Mouse (Mus musculus) hindbrain, embryonic 13.5 days (tissue): ENCODE data around the gene Zfp385a. TPM values are rescaled to one million over a fixed set of nuclear protein-coding genes. Genes with fewer than 3 reads are reported as not detected.

Experiments used
- ATAC-seq: fragments of 200-750 bp; cut with Nextera tagmentation; 2 replicates; pipeline ENCODE4 v1.8.0; 2017; ENCODE audit warnings: moderate TSS enrichment; ENCODE audit not compliant: low FRiP score
- H3K27ac ChIP-seq: fragments of 300-500 bp; sonication (generic); 2 replicates; pipeline ENCODE4 v1.5.1; 2015; ENCODE audit warnings: inconsistent platforms, mild to moderate bottlenecking, moderate library complexity
- H3K27me3 ChIP-seq: fragments of 300-500 bp; sonication (generic); 2 replicates; pipeline ENCODE4 v1.6.1; 2015; ENCODE audit warnings: mild to moderate bottlenecking, inconsistent platforms
- H3K36me3 ChIP-seq: fragments of 300-500 bp; sonication (generic); 2 replicates; pipeline ENCODE4 v1.6.1; 2015; ENCODE audit warnings: mild to moderate bottlenecking, inconsistent platforms
- H3K4me1 ChIP-seq: fragments of 300-500 bp; sonication (generic); replicated peaks from 2 replicates; pipeline ENCODE4 v1.6.1; 2015; ENCODE audit warnings: inconsistent platforms
- H3K4me2 ChIP-seq: fragments of 300-500 bp; sonication (generic); 2 replicates; pipeline ENCODE4 v1.6.1; 2015; ENCODE audit warnings: inconsistent platforms, mild to moderate bottlenecking, moderate library complexity
- H3K4me3 ChIP-seq: fragments of 300-500 bp; sonication (generic); 2 replicates; pipeline ENCODE4 v1.5.1; 2015; ENCODE audit warnings: mild to moderate bottlenecking, inconsistent platforms
- H3K9ac ChIP-seq: fragments of 300-500 bp; sonication (generic); 2 replicates; pipeline ENCODE4 v1.6.1; 2015; ENCODE audit warnings: mild to moderate bottlenecking, inconsistent platforms
- H3K9me3 ChIP-seq: fragments of 300-500 bp; sonication (generic); 2 replicates; pipeline ENCODE4 v1.6.1; 2016; ENCODE audit warnings: inconsistent platforms
- WGBS: fragments of 180-500 bp; shearing (Covaris S2); methylation state at CpG from one replicate; pipeline ENCODE4 v1.1.7; 2015; 5-methylcytosine and 5-hydroxymethylcytosine counted together
- polyA plus RNA-seq: library from polyadenylated mRNA; unstranded; fragments of >200 nt; fragmentation: Nextera tagmentation; extraction: Ambion mirVana; gene quantifications from 2 replicates; pipeline ENCODE4 v1.2.1, GENCODE M21; 2015

Zfp385a gene
- polyA plus RNA-seq = 18.6 and 19.9 TPM in 2 replicates

DNA sequence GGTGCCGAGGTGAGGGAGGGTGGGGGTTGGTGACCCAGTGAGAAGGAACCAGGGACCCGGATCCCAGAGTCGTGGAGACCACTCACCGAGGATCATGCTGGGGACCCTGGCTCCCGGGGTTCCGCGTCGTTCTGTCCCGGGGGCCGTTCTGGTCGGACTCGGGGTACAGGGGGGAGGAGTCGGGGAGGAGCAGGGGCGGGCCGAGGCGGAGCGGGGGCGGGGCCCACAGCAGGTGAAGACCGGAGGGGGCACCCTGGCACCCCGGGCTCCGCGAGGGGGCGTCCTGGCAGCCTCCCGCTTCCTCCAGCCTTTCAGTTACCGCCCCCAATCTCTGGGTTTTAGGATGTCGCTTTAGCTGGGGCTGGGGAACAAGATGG lies at the start of gene Zfp385a:
Zfp385a (minus strand) TSS at position 133 of the 377 bp plus-strand sequence.
- Histone ChIP-seq H3K4me3 (peak within 1 kb of the TSS; percentile 61), H3K27me3 (peaks cover 45% of the 10 kb centered on the region), H3K4me2 (peak within 1 kb of the TSS; percentile 80), H3K27ac (no peak within 1 kb of the TSS), H3K9ac (peak within 1 kb of the TSS; percentile 76), H3K9me3 (no peaks in the 10 kb centered on the region), H3K4me1 (peaks cover 52% of the 10 kb centered on the region), H3K36me3 (no peaks in the 10 kb centered on the region)
- under 1% methylated on average over 26 of the region's 26 CpGs for whole genome bisulfite sequencing
- peak; percentile 30 for ATAC-seq

DNA sequence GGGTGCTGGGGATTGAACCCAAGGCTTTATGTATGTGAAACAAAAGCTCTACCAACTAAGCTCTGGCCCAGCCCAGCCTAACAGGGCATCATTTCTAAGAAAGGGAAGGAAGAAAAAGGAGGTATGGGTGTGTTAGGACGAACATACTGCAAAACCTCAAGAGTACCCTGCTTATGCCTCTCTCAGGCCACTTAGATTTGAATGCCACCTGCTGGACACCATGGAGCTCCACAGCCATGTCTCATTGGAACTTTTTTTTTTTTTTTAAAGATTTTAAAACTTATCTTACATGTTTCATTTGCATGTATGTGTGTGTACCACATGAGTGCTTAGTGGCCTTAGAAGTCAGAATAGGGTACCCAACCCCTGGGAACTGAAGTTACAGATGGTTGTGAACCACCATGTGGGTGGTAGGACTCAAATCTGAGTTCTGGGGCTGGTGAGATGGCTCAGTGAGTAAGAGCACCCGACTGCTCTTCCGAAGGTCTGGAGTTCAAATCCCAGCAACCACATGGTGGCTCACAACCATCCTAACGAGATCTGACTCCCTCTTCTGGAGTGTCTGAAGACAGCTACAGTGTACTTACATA lies 48.8 kb upstream of the Zfp385a start:
- Histone ChIP-seq H3K27me3 (no peaks in the 10 kb centered on the region), H3K9ac (no peak overlapping the region), H3K9me3 (no peaks in the 10 kb centered on the region), H3K4me3 (no peak overlapping the region), H3K27ac (no peak overlapping the region), H3K4me1 (no peaks in the 10 kb centered on the region), H3K36me3 (no peaks in the 10 kb centered on the region), H3K4me2 (no peak overlapping the region)
- 60% methylated on average over 4 of the region's 4 CpGs for WGBS
- ATAC-seq = no peak

DNA sequence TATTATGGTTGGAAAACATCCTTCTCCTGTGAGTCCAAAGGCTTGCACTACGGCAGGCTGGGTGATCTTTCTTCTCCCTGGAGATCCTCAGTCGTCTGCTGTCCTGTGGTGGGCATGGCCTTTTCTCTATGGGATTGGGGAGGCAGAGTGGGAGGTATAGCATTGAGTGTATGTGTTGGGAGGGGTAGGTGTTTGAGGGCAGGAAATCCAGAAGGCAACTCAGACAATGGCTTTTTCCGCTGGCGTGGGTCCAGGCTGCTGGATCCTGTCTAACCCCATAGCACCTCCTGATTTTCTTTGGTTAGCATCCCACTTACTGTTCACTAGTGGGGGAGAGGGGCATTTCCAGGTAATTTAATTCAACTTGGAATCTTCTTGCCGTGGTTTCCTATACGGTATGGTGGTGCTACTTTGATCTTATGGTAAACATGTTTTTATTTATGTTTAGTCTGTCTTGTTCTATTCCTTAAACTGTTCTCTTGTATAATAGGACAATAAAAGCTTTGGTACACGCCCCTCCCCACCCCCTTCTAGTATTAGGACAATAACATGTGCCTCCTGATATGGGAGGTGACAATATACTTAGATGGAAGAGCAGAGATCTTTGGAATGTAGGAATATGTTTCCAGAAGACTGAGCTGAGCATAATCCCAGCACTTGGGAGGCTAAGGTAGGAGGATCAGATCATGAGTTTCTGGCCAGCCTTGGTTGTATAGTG lies 44.0 kb upstream of the Zfp385a start:
- Histone ChIP-seq H3K27ac (no peak overlapping the region), H3K36me3 (no peaks in the 10 kb centered on the region), H3K4me2 (no peak overlapping the region), H3K4me1 (0 out of 2 replicates have a peak, but pooled peaks cover 3% of the 10 kb centered on the region), H3K9ac (no peak overlapping the region), H3K27me3 (no peaks in the 10 kb centered on the region), H3K4me3 (no peak overlapping the region), H3K9me3 (no peaks in the 10 kb centered on the region)
- ATAC-seq = no peak
- WGBS = 71% methylated on average over 7 of the region's 7 CpGs

DNA sequence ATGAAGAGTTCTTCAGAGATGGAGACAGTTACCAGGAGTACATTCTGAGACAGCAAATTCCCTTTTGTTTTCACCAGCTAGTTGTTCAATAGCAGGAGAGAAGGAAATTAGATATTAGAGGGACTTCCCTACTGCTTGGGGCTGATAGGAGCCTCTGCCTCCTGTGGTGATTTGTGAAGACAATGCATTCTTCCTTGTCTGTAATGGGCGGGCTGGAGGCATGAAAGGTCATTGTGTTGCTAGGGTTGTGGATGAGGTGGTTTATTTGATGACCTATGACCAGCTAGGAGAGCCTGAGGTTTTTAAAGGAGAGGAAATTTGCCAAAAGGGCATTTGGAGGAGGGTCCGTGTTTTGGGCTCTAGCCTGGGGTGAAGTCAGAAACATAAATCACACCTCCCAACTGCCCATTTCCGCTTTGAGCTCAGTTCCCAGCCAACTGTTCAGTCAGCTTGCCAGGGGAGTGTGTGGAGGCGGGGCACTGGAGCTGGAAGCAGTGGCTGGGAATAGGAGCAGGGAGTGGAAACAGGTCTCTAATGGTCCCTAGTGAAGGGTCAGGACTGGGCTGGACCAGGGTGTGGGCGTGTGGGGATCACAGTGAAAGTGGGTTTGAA lies 43.0 kb upstream of the Zfp385a start:
- H3K4me2 ChIP-seq = no peak overlapping the region
- ATAC-seq = no peak
- H3K27ac ChIP-seq = no peak overlapping the region
- H3K4me3 ChIP-seq = no peak overlapping the region
- H3K27me3 ChIP-seq = no peaks in the 10 kb centered on the region
- H3K9me3 ChIP-seq = no peaks in the 10 kb centered on the region
- WGBS = 28% methylated on average over 5 of the region's 5 CpGs
- no peak overlapping the region for H3K9ac ChIP-seq
- no peaks in the 10 kb centered on the region for H3K36me3 ChIP-seq
- H3K4me1 ChIP-seq = peaks cover 12% of the 10 kb centered on the region

DNA sequence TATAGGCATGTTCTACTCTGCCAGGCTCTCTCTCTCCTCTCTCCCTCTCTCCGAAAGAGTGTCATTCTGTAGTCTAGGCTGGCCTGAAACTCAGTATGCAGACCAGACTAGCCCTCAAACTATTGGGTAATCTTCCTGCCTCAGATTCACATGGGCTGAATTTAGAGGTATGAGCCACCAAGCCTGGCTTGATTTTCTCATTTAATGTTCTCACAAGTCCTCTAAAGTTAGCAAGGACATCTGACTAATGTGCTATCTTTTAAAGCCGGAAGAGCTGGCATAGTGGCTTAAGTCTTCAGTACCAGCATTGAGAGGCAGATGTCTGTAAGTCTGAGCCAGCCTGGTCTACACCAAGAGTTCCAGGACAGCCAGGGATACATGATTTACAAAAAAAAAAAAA lies 42.2 kb upstream of the Zfp385a start:
- Histone ChIP-seq H3K27me3 (no peaks in the 10 kb centered on the region), H3K4me1 (peaks cover 15% of the 10 kb centered on the region), H3K27ac (no peak overlapping the region), H3K4me2 (no peak overlapping the region), H3K9me3 (no peaks in the 10 kb centered on the region), H3K9ac (no peak overlapping the region), H3K36me3 (no peaks in the 10 kb centered on the region), H3K4me3 (no peak overlapping the region)
- 85% methylated on average over 2 of the region's 2 CpGs for WGBS
- ATAC-seq = no peak

DNA sequence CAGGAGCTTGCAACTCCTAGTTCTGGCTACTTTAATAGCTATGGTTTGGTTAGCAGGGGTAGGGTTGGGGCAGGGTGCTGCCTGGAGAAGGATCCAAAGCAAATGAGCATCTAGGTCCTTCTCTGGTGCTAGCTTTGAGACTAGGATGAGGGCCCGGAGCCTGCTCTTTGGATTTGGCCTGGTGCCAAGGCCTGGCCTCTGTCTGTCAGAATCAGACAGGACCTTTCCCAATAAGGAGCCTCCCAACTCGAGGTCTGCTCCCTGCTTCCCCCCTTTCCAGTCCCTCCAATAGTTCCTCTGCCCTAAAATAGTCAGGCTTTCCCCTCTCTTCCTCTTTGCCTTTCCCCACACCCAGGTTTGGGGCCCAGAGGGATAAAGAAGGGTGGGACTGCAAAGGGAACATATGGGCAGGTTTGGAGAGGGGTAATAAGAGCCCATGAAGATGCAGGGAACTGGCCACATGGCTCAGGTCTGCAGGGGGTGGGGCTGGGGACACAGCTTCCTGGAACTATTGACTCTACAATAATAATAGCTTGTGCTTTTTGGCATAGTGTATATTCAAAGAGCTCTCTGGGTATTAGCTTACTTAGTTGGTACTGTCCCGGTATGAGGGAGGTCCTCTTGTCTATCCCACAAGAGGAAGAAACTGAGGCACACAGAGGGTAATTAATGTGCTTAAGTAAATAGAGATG lies 38.9 kb upstream of the Zfp385a start:
- Histone ChIP-seq H3K27ac (no peak overlapping the region), H3K36me3 (no peaks in the 10 kb centered on the region), H3K4me3 (no peak overlapping the region), H3K4me1 (peaks cover 19% of the 10 kb centered on the region), H3K27me3 (no peaks in the 10 kb centered on the region), H3K4me2 (no peak overlapping the region), H3K9me3 (no peaks in the 10 kb centered on the region), H3K9ac (no peak overlapping the region)
- WGBS = 53% methylated on average over 3 of the region's 3 CpGs
- ATAC-seq = no peak

DNA sequence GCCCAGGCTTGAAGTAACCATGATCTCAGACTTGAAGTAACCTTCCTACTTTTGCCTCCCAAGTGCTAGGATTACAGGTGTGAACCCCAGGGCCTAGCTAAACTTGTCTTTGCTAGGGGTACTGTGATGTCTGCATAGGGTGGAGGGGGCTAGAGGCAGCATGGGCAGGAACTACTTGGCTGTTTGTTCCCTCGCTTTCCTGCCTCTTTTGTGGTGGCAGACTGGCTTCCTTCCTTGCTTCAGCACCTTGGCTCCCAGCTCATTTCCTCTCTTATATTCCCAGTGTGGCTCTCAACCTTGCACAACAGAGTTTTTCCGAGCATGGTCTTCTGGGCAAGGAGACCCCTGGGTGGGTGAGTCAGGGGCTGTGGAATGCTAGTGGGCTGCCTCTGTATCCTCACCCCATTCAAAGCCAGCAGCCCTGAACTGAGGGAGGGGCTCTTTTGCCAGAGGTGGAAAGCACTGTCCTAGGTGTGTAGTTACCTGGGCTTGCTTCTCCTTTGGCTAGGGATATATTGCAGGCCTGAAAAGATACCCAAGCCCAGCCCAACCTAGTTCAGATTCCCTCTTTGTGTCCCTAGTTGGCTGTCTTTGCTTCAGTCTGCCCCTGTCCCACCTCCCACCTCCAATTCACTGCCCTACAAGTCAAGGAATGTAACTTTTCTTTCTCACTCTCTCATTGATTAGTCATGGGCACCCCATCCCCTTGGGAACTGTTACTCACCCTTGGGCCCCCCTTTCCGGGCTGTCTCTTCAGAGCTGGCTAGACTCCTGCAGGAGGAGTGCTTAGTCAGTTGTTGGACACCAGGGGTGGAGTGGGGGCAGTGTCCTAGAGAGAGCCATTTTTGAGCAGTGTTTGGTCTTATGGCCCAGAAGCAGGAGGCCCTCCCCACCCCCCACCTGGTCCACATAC lies 38.1 kb upstream of the Zfp385a start:
- peak; percentile 24; the same call in 1 of the 2 replicates for ATAC-seq
- Histone ChIP-seq H3K27me3 (no peaks in the 10 kb centered on the region), H3K4me2 (no peak overlapping the region), H3K9me3 (no peaks in the 10 kb centered on the region), H3K4me3 (no peak overlapping the region), H3K27ac (no peak overlapping the region), H3K9ac (no peak overlapping the region), H3K4me1 (peaks cover 19% of the 10 kb centered on the region), H3K36me3 (no peaks in the 10 kb centered on the region)
- WGBS = 74% methylated on average over 3 of the region's 3 CpGs

DNA sequence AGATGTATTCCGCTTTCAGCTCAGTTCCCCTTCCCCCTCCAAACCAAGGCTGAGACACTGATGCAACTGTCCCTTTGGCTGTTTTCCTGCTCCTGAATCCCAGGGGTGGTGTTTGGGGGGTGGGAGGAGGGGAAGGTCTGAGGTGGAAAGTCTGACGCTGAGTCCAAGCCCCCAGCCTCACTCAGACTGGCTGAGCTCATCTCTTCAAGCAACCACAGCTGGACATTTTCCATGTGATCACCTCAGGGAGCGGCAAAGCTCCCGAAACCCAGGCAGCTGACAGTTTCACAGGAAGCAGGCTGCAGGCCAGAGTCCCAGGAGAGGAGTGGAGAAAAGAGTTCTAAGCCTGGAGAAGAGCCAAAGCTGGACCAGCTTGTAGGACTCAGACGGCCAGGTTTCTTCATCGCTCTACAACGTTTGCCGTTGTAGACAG lies 37.0 kb upstream of the Zfp385a start:
- H3K36me3 ChIP-seq = no peaks in the 10 kb centered on the region
- no peak for ATAC-seq
- H3K9me3 ChIP-seq = no peaks in the 10 kb centered on the region
- H3K4me2 ChIP-seq = no peak overlapping the region
- H3K4me3 ChIP-seq = no peak overlapping the region
- 72% methylated on average over 8 of the region's 8 CpGs for WGBS
- H3K4me1 ChIP-seq = peaks cover 19% of the 10 kb centered on the region
- H3K27me3 ChIP-seq = no peaks in the 10 kb centered on the region
- no peak overlapping the region for H3K9ac ChIP-seq
- H3K27ac ChIP-seq = no peak overlapping the region

DNA sequence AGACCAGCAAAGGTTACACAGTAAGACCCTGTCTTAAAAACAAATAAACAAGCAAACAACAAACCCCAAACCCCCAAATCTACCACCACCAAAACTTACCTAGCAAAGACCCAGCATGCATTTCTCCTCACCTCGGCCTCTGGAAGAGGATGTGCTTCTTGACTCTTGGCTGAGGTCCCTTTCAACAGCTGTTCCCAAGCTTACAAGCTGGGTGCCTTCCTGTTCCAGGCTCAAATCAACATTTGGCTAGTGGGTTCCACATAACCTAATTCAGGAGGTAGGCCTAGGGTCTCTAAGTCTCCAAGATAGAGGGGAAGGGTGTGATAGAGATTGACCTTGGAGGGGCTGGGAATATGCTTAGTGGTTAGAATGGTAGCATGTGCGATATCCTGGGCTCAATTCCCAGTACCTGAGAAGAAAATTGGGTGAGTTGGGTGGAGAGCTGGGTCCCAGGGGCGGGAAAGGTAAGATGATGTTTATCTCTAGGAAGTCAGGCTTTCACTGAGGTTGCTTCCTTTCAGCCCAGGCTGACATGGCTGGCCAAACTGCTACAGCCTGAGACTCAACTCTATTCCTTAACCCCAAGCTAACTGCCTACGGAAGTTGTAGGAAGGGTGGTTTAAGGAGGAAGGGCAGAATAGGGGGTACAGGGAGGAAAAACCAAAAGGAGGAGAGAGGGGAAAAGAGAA lies 35.4 kb upstream of the Zfp385a start:
- 91% methylated on average over 4 of the region's 4 CpGs for WGBS
- ATAC-seq = no peak

DNA sequence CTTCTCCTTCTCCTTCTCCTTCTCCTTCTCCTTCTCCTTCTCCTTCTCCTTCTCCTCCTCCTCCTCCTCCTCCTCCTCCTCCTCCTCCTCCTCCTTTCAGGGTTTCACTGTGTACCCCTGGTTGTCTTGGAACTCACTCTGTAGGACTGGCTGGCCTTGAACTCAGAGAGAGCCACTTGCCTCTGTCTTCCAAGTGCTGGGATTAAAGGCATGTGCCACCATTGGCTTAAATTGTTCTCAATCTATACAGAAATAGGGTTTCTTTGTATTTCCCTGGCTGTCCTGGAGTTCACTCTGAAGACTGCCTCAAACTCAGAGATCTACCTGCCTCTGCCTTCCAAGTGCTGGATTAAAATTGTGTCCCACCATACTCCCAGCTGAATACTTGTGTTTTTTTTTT lies 32.6 kb upstream of the Zfp385a start:
- no peaks in the 10 kb centered on the region for H3K36me3 ChIP-seq
- H3K4me2 ChIP-seq = no peak overlapping the region
- no peaks in the 10 kb centered on the region for H3K9me3 ChIP-seq
- ATAC-seq = no peak
- peaks cover 4% of the 10 kb centered on the region; the same call in 1 of the 2 replicates for H3K4me1 ChIP-seq
- H3K27me3 ChIP-seq = peaks cover 16% of the 10 kb centered on the region
- no peak overlapping the region for H3K27ac ChIP-seq
- no peak overlapping the region for H3K9ac ChIP-seq
- H3K4me3 ChIP-seq = no peak overlapping the region

More for the DNA sequence above, 35.4 kb upstream of the Zfp385a start:
- Histone ChIP-seq H3K4me1 (peaks cover 19% of the 10 kb centered on the region), H3K4me3 (no peak overlapping the region), H3K9ac (no peak overlapping the region), H3K36me3 (no peaks in the 10 kb centered on the region), H3K9me3 (no peaks in the 10 kb centered on the region), H3K27ac (no peak overlapping the region), H3K4me2 (no peak overlapping the region), H3K27me3 (no peaks in the 10 kb centered on the region)

DNA sequence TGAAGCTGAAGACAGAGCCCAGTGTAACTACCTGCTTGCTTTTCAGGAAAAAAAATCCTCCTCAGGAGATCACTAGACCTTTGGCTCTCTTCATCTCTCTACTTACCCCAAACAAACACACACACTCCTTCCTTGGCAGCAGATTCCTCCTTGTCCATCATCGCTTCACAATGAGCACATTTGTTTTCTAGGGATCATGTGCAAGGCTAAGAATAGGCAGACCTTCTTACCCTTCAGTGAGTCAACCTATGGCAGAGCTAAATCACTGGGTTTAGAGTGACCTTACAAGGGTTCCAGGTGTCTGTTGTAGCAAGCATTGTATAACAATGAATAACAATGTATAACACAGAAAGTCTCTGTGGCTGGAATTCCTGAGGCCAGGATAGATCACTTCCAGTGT lies 31.8 kb upstream of the Zfp385a start:
- WGBS = 89% methylated on average over 1 of the region's 1 CpGs
- no peaks in the 10 kb centered on the region for H3K9me3 ChIP-seq
- no peak for ATAC-seq
- H3K27ac ChIP-seq = no peak overlapping the region
- no peak overlapping the region for H3K4me3 ChIP-seq
- H3K36me3 ChIP-seq = no peaks in the 10 kb centered on the region
- H3K4me1 ChIP-seq = peaks cover 10% of the 10 kb centered on the region
- peaks cover 23% of the 10 kb centered on the region for H3K27me3 ChIP-seq
- H3K9ac ChIP-seq = no peak overlapping the region
- no peak overlapping the region for H3K4me2 ChIP-seq
